Mouse (Mus musculus) gastrocnemius, adult 8-10 months (tissue): Measurements from ENCODE around the gene Psma7. TPM values are rescaled to one million over a fixed set of nuclear protein-coding genes. Genes with fewer than 3 reads are reported as not detected.

Experiments
- DNase-seq, 2 experiments: peaks; one replicate each; pipeline ENCODE4 v3.0.0; 2022; ENCODE audit warnings: low spot score in 2 of 2
- total RNA-seq, 4 experiments: library from RNA; stranded (reverse); gene quantifications; 2 replicates each; pipeline ENCODE4 v1.2.4; 2022

Psma7 gene
- total RNA-seq, 4 experiments from 2014 or later = 137 to 165 (median 152) TPM

- no peak for DNase-seq
These were observed 3.0 kb upstream of the Psma7 start for GRCm38 (mm10) chr2:180045283-180045682.

GRCm38 (mm10) chr2:180042858-180043515 is 754 bp upstream of the Psma7 start:
- DNase-seq = peak in 1 of 2 experiments; percentile 40

GRCm38 (mm10) chr2:180041577-180042255 is 517 bp downstream of the Psma7 start:
- DNase-seq = no peak

GRCm38 (mm10) chr2:180040406-180040805 is 1.8 kb downstream of the Psma7 start:
- no peak for DNase-seq

- no peak for DNase-seq
These were observed 7.5 kb downstream of the Psma7 start for GRCm38 (mm10) chr2:180034753-180035152.

- DNase-seq = no peak
These were observed 8.3 kb downstream of the Psma7 start for GRCm38 (mm10) chr2:180033956-180034355.

GRCm38 (mm10) chr2:180032925-180033324 is 9.3 kb downstream of the Psma7 start:
- no peak for DNase-seq

GRCm38 (mm10) chr2:180031270-180031669 is 11.0 kb downstream of the Psma7 start:
- no peak for DNase-seq

GRCm38 (mm10) chr2:180027768-180028167 is 14.5 kb downstream of the Psma7 start:
- no peak for DNase-seq

- DNase-seq = no peak
These were observed 16.4 kb downstream of the Psma7 start for GRCm38 (mm10) chr2:180025861-180026200.

- DNase-seq = no peak
These were observed 16.9 kb downstream of the Psma7 start for GRCm38 (mm10) chr2:180025135-180025860.

GRCm38 (mm10) chr2:180024401-180025098 is 17.7 kb downstream of the Psma7 start, which contains the start of gene Lsm14b:
Lsm14b (plus strand) TSS chr2:180024987.
- DNase-seq = peak; percentile 98 to 99

- no peak for DNase-seq
These were observed 19.5 kb downstream of the Psma7 start for GRCm38 (mm10) chr2:180022751-180023150.

GRCm38 (mm10) chr2:180020919-180021318 is 21.3 kb downstream of the Psma7 start:
- no peak for DNase-seq

- no peak for DNase-seq
These were observed 22.1 kb downstream of the Psma7 start for GRCm38 (mm10) chr2:180020091-180020661.

- DNase-seq = no peak
These were observed 23.7 kb downstream of the Psma7 start for GRCm38 (mm10) chr2:180018573-180018972.

- no peak for DNase-seq
These were observed 24.6 kb downstream of the Psma7 start for GRCm38 (mm10) chr2:180017632-180018031.

- DNase-seq = no peak
These were observed 28.5 kb downstream of the Psma7 start for GRCm38 (mm10) chr2:180013686-180014085.

- DNase-seq = no peak
These were observed 30.9 kb downstream of the Psma7 start for GRCm38 (mm10) chr2:180011370-180011769.

- DNase-seq = no peak
These were observed 31.5 kb downstream of the Psma7 start for GRCm38 (mm10) chr2:180010686-180011085.

- DNase-seq = no peak
These were observed 35.7 kb downstream of the Psma7 start for GRCm38 (mm10) chr2:180006352-180007017.
